Mouse (Mus musculus) midbrain, embryonic 10.5 days (tissue): Measurements from ENCODE around the gene BC053393. TPM values are rescaled to one million over a fixed set of nuclear protein-coding genes. Genes with fewer than 3 reads are reported as not detected.
"Not testable (repeated sequence)": the region's sequence is repeated elsewhere in the genome, so short reads cannot be mapped to it uniquely, and the experiment has no call there.

Experiments
- DNase-seq: peaks from one replicate; pipeline ENCODE4 v3.0.0-alpha.2; 2017; ENCODE audit warnings: low spot score
- H3K27ac ChIP-seq: fragments of 300-500 bp; sonication (generic); replicated peaks from 2 replicates; pipeline ENCODE4 v1.5.1; 2016; ENCODE audit warnings: mild to moderate bottlenecking
- H3K27me3 ChIP-seq: fragments of 300-500 bp; sonication (generic); 2 replicates; pipeline ENCODE4 v1.6.1; 2016; ENCODE audit warnings: low read depth, mild to moderate bottlenecking; ENCODE audit not compliant: poor library complexity, severe bottlenecking
- H3K36me3 ChIP-seq: fragments of 300-500 bp; sonication (generic); 2 replicates; pipeline ENCODE4 v1.6.1; 2016; ENCODE audit warnings: mild to moderate bottlenecking, moderate library complexity
- H3K4me1 ChIP-seq: fragments of 300-500 bp; sonication (generic); 2 replicates; pipeline ENCODE4 v1.6.1; 2016
- H3K4me3 ChIP-seq: fragments of 300-500 bp; sonication (generic); 2 replicates; pipeline ENCODE4 v1.5.1; 2016; ENCODE audit warnings: mild to moderate bottlenecking, moderate library complexity
- H3K9me3 ChIP-seq: fragments of 300-500 bp; sonication (generic); replicated peaks from 2 replicates; pipeline ENCODE4 v1.6.1; 2016; ENCODE audit warnings: mild to moderate bottlenecking
- WGBS: fragments of 180-500 bp; shearing (Covaris S2); methylation state at CpG from one replicate; pipeline ENCODE4 v1.1.7; 2016; 5-methylcytosine and 5-hydroxymethylcytosine counted together
- polyA plus RNA-seq: library from polyadenylated mRNA; unstranded; fragments of >200 nt; fragmentation: Nextera tagmentation; extraction: Ambion mirVana; gene quantifications from 2 replicates; pipeline ENCODE4 v1.2.1, GENCODE M21; 2016

The BC053393 gene
- polyA plus RNA-seq, 1 experiment from 2014 or later, result not detected

GRCm38 (mm10) chr11:46582741-46583140 lies 11.4 kb downstream of the BC053393 start:
- Histone ChIP-seq H3K27ac (no peak overlapping the region), H3K4me3 (no peak overlapping the region), H3K4me1 (no peaks in the 10 kb centered on the region), H3K36me3 (no peaks in the 10 kb centered on the region), H3K9me3 (no peaks in the 10 kb centered on the region), H3K27me3 (no peaks in the 10 kb centered on the region)
- 79% methylated on average over 5 of the region's 5 CpGs for WGBS
- no peak for DNase-seq

DNA sequence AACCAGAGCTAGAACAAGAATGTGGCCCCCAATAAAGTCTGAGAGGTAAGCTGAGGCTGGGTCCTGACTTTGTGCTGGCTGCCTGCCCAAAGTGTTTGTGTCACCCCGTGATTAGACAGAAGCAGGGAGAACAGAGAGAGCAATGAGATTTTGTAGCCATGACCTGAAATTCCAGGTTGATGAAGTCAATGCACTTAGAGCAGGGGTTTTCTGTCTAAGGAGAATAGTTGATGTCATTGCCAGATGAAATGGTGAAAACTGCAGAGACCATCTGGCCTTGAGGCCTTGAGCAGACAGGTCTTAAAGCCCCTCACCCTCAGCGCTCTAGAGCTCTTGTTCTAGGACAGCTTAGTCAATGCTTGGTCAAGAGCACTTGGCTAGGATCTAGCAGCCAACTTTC lies 21.1 kb downstream of the BC053393 start:
- 92% methylated on average over 2 of the region's 2 CpGs for WGBS
- DNase-seq, result no peak
- H3K36me3 ChIP-seq, result no peaks in the 10 kb centered on the region

DNA sequence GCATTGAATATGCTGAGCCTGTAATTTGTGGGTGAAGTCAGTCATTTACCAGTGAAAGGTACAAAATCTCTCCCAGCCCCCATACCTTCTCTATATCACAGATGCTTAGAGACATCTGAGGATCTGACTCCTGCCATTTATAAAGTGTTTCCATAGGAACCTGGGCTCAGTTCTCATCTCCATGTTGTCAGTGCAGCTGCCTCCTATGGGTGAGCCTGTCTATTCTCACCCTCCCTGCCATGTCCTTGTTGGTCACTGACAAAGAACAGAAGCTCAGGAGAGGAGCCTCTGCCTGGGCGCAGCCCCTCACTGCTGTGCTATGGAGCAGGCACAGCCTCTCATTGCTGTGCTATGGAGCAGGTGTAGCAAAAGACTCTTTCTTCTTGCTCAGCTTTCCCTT lies 48.6 kb downstream of the BC053393 start:
- Histone ChIP-seq H3K4me3 (no peak overlapping the region), H3K27me3 (no peaks in the 10 kb centered on the region), H3K4me1 (no peaks in the 10 kb centered on the region), H3K9me3 (no peaks in the 10 kb centered on the region), H3K36me3 (no peaks in the 10 kb centered on the region), H3K27ac (no peak overlapping the region)
- 96% methylated on average over 1 of the region's 1 CpGs for WGBS
- no peak for DNase-seq

More for the DNA sequence above, 21.1 kb downstream of the BC053393 start:
- no peaks in the 10 kb centered on the region for H3K27me3 ChIP-seq
- no peaks in the 10 kb centered on the region for H3K4me1 ChIP-seq
- H3K9me3 ChIP-seq, result no peaks in the 10 kb centered on the region
- H3K4me3 ChIP-seq, result no peak overlapping the region
- no peak overlapping the region for H3K27ac ChIP-seq

- no peak overlapping the region for H3K4me3 ChIP-seq
- H3K27ac ChIP-seq, result no peak overlapping the region
- 74% methylated on average over 7 of the region's 7 CpGs for WGBS
- no peaks in the 10 kb centered on the region for H3K4me1 ChIP-seq
- no peak for DNase-seq
- H3K27me3 ChIP-seq, result no peaks in the 10 kb centered on the region
- H3K9me3 ChIP-seq, result no peaks in the 10 kb centered on the region
- H3K36me3 ChIP-seq, result no peaks in the 10 kb centered on the region
Measured at GRCm38 (mm10) chr11:46620414-46621168, 49.3 kb downstream of the BC053393 start.

DNA sequence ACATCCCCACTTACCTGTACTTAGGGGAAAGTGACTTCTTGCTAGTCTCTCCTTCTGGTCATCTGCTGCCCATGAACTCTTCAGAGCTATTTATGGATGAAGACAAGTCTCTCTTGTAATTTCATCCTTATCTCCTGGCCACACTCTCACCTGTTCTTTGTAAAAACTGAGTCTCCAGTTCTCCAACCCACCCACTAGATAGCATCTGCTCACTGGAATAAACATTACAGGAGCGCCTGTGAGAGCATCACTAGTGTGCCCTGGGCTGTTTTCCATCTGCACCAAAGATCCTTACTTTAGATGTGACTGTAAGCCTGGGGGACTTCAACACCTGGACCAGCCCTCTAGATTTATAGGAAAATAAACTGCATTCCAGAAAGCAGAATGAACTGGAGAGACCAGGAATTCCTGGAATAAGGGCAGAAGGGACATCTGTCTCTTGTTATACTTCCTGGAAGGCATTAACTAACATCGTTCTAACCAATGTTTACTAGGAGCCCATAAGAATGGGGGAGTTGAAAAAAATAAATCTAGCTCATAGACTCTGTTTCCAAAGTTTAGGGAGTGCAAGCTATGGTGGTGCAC lies 58.0 kb downstream of the BC053393 start, which contains the start of gene Dppa1:
Gene Dppa1, minus strand, starts transcription at position 51 of the 585 bp plus-strand sequence.
- no peak within 1 kb of the TSS for H3K27ac ChIP-seq
- H3K4me1 ChIP-seq, result no peaks in the 10 kb centered on the region; the same call in 1 of the 2 replicates
- H3K36me3 ChIP-seq, result no peaks in the 10 kb centered on the region
- no peaks in the 10 kb centered on the region for H3K9me3 ChIP-seq
- no peak for DNase-seq
- H3K27me3 ChIP-seq, result no peaks in the 10 kb centered on the region
- no peak within 1 kb of the TSS for H3K4me3 ChIP-seq
- 69% methylated on average over 2 of the region's 2 CpGs for WGBS

DNA sequence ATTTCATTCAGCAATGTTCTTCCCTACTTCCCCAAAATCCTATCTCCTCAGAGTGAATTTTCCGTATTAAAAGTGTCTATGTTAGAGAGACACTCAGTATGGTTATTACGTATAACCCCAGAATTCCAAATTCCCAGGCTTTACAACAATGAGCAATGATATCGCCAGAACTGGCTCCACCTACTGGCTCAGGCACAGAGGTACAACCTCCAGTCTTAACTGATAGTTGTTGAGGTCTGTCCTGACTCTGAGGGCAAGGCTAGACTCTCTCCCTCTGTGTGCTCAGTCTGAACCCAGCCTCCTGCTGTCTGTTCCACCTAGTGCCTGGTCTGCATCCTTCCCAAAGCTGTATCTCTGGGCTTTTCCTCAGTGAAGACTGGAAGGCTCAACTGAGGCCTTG lies 60.3 kb downstream of the BC053393 start:
- peak; percentile 14 for DNase-seq
- H3K4me1 ChIP-seq, result no peaks in the 10 kb centered on the region; the same call in 1 of the 2 replicates
- H3K27me3 ChIP-seq, result no peaks in the 10 kb centered on the region
- 36% methylated on average over 3 of the region's 3 CpGs for WGBS
- no peaks in the 10 kb centered on the region for H3K36me3 ChIP-seq
- no peak overlapping the region for H3K27ac ChIP-seq
- H3K9me3 ChIP-seq, result no peaks in the 10 kb centered on the region
- H3K4me3 ChIP-seq, result no peak overlapping the region

GRCm38 (mm10) chr11:46635516-46635915 lies 64.2 kb downstream of the BC053393 start:
- H3K27me3 ChIP-seq, H3K9me3 ChIP-seq, H3K4me3 ChIP-seq, H3K36me3 ChIP-seq, DNase-seq, H3K27ac ChIP-seq, H3K4me1 ChIP-seq: not testable (repeated sequence)
- 82% methylated on average over 4 of the region's 4 CpGs for WGBS

GRCm38 (mm10) chr11:46636568-46636967 lies 65.2 kb downstream of the BC053393 start:
- no peak overlapping the region for H3K4me3 ChIP-seq
- no peaks in the 10 kb centered on the region for H3K4me1 ChIP-seq
- H3K27me3 ChIP-seq, result no peaks in the 10 kb centered on the region
- H3K36me3 ChIP-seq, result no peaks in the 10 kb centered on the region
- H3K27ac ChIP-seq, result no peak overlapping the region
- WGBS, result 81% methylated on average over 3 of the region's 3 CpGs
- no peaks in the 10 kb centered on the region for H3K9me3 ChIP-seq
- no peak for DNase-seq

Other genes with a start within 250 kb of the BC053393 start
- 0.04 TPM in 1 of 2 replicates, not detected in the other for gene Itk, start 182.0 kb upstream of the BC053393 start, polyA plus RNA-seq
- not detected in 2 replicates for gene Fam71b, start 175.0 kb upstream of the BC053393 start, polyA plus RNA-seq
- gene Med7, start 134.6 kb upstream of the BC053393 start, polyA plus RNA-seq, result 95.2 and 97.2 TPM in 2 replicates
- gene Havcr2, start 116.6 kb upstream of the BC053393 start, polyA plus RNA-seq, result 0.04 and 0.14 TPM in 2 replicates
- not detected in 2 replicates for gene Gm12169, start 47.3 kb upstream of the BC053393 start, polyA plus RNA-seq
- gene Dppa1, start 57.7 kb downstream of the BC053393 start, polyA plus RNA-seq, result not detected in 2 replicates
- gene Timd2, start 135.5 kb downstream of the BC053393 start, polyA plus RNA-seq, result 0.09 and 0.17 TPM in 2 replicates
- 0.06 TPM in 1 of 2 replicates, not detected in the other for gene Havcr1, start 163.5 kb downstream of the BC053393 start, polyA plus RNA-seq
- 0.17 TPM in 1 of 2 replicates, not detected in the other for gene Timd4, start 239.3 kb downstream of the BC053393 start, polyA plus RNA-seq